ENCODE assay signal across 16 mouse cellular contexts in genomic region chr10:42072131-42072530, GRCm38 (mm10). TPM values are rescaled to one million over a fixed set of nuclear protein-coding genes. Genes with fewer than 3 reads are reported as not detected.
DNase-seq lines count a peak whose midpoint lies in the region; ATAC-seq and TF ChIP-seq lines count a peak whose summit lies in the region.
"Had no signal": no experiment of that assay in that cellular context is flagged by ENCODE, and none has a peak within 500 bp of the region (broad histone marks: within the 10 kb centered on the region; RNA-seq: fewer than 3 reads in every experiment).

No protein-coding gene starts in this region.

- H3K36me3 ChIP-seq in forebrain, embryonic 10.5 days (replicated peaks) = no peaks in the 10 kb centered on the region
- H3K36me3 ChIP-seq in forebrain, embryonic 15.5 days = no peaks in the 10 kb centered on the region
- H3K36me3 ChIP-seq in hindbrain, embryonic 11.5 days (ENCODE audit: control insufficient read depth, insufficient read depth, low read length) = no peaks in the 10 kb centered on the region
- no peaks in the 10 kb centered on the region for H3K36me3 ChIP-seq in hindbrain, embryonic 12.5 days
- H3K36me3 ChIP-seq in lung, postnatal 0 days (ENCODE audit: insufficient read depth, low read length) = no peaks in the 10 kb centered on the region
- no peaks in the 10 kb centered on the region for H3K36me3 ChIP-seq in embryonic facial prominence, embryonic 10.5 days (replicated peaks)
- H3K36me3 ChIP-seq: limb, embryonic 15.5 days; liver, embryonic 15.5 days; stomach, embryonic 15.5 days had no signal

- DNase-seq in forebrain, embryonic 10.5 days (ENCODE audit: extremely low spot score, low spot score) = no peak
- DNase-seq in hindbrain, embryonic 11.5 days (ENCODE audit: low spot score) = peak; percentile 31
- no peak for DNase-seq in lung, postnatal 0 days (ENCODE audit: low spot score)
- DNase-seq in lung, adult 18-20 months = no peak
- no peak for DNase-seq in embryonic facial prominence, embryonic 10.5 days (ENCODE audit: low spot score)
- DNase-seq in left cerebral cortex, postnatal 10 days (ENCODE audit: extremely low spot score in 1 of 2, low spot score in 2 of 2) = no peak
- DNase-seq: cerebellum, adult 8-10 months; heart, postnatal 4 days; layer of hippocampus, postnatal 36 days; thymus, postnatal 14 days had no signal

- TF ChIP-seq EP300 in lung, postnatal 0 days (IDR thresholded peaks at IDR 0.05) = no peak

- H3K27ac ChIP-seq in forebrain, embryonic 10.5 days = peak overlapping the region; percentile 82
- H3K27ac ChIP-seq in forebrain, embryonic 15.5 days (replicated peaks) = no peak overlapping the region
- no peak overlapping the region for H3K27ac ChIP-seq in hindbrain, embryonic 11.5 days (ENCODE audit: low read depth, low read length)
- no peak overlapping the region for H3K27ac ChIP-seq in hindbrain, embryonic 12.5 days
- peak overlapping the region; percentile 47 for H3K27ac ChIP-seq in lung, postnatal 0 days (ENCODE audit: low read length)
- H3K27ac ChIP-seq in embryonic facial prominence, embryonic 10.5 days (replicated peaks) = peak overlapping the region; percentile 63
- H3K27ac ChIP-seq: limb, embryonic 15.5 days; liver, embryonic 15.5 days; stomach, embryonic 15.5 days had no signal

- WGBS in forebrain, embryonic 10.5 days = 29% methylated on average over 3 of the region's 3 CpGs
- 37% methylated on average over 3 of the region's 3 CpGs for WGBS in forebrain, embryonic 15.5 days
- 43% methylated on average over 3 of the region's 3 CpGs for WGBS in hindbrain, embryonic 11.5 days
- WGBS in hindbrain, embryonic 12.5 days = 35% methylated on average over 3 of the region's 3 CpGs
- WGBS in lung, postnatal 0 days = 35% methylated on average over 3 of the region's 3 CpGs
- 34% methylated on average over 3 of the region's 3 CpGs for WGBS in embryonic facial prominence, embryonic 10.5 days

- TF ChIP-seq CTCF in lung, postnatal 0 days (IDR thresholded peaks at IDR 0.05) = no peak

- ATAC-seq in forebrain, embryonic 15.5 days (replicated peaks) = no peak
- ATAC-seq in hindbrain, embryonic 11.5 days (ENCODE audit: low FRiP score) = no peak; the same call in 1 of the 2 replicates
- ATAC-seq in hindbrain, embryonic 12.5 days (ENCODE audit: low FRiP score) = no peak
- ATAC-seq in lung, postnatal 0 days = no peak; the same call in none of the 2 replicates

- H3K4me2 ChIP-seq in forebrain, embryonic 15.5 days (replicated peaks) = no peak overlapping the region
- no peak overlapping the region for H3K4me2 ChIP-seq in hindbrain, embryonic 11.5 days (replicated peaks; ENCODE audit: low read depth, low read length)
- H3K4me2 ChIP-seq in hindbrain, embryonic 12.5 days (replicated peaks) = no peak overlapping the region
- no peak overlapping the region for H3K4me2 ChIP-seq in lung, postnatal 0 days (replicated peaks; ENCODE audit: low read depth, low read length)
- H3K4me2 ChIP-seq: limb, embryonic 15.5 days had no signal

- no peak overlapping the region for H3K9ac ChIP-seq in forebrain, embryonic 15.5 days (replicated peaks)
- no peak overlapping the region for H3K9ac ChIP-seq in hindbrain, embryonic 11.5 days (ENCODE audit: low read depth, low read length)
- no peak overlapping the region for H3K9ac ChIP-seq in hindbrain, embryonic 12.5 days
- no peak overlapping the region for H3K9ac ChIP-seq in lung, postnatal 0 days (replicated peaks; ENCODE audit: low read depth)
- H3K9ac ChIP-seq: forebrain, postnatal 0 days; limb, embryonic 15.5 days; liver, embryonic 15.5 days; stomach, embryonic 15.5 days had no signal

- intact Hi-C loops in left cerebral cortex, postnatal 10 days (cut with DNase I) = no loop called here

- peaks cover 32% of the 10 kb centered on the region for H3K4me1 ChIP-seq in forebrain, embryonic 10.5 days
- peaks cover 16% of the 10 kb centered on the region for H3K4me1 ChIP-seq in forebrain, embryonic 15.5 days
- peaks cover 9% of the 10 kb centered on the region; the same call in 1 of the 2 replicates for H3K4me1 ChIP-seq in hindbrain, embryonic 11.5 days (replicated peaks; ENCODE audit: control insufficient read depth, insufficient read depth, low read length)
- H3K4me1 ChIP-seq in hindbrain, embryonic 12.5 days = peaks cover 22% of the 10 kb centered on the region
- H3K4me1 ChIP-seq in lung, postnatal 0 days (ENCODE audit: insufficient read depth, low read depth, low read length) = peaks cover 3% of the 10 kb centered on the region; the same call in 1 of the 2 replicates
- peaks cover 32% of the 10 kb centered on the region for H3K4me1 ChIP-seq in embryonic facial prominence, embryonic 10.5 days

- peaks cover 20% of the 10 kb centered on the region for H3K27me3 ChIP-seq in forebrain, embryonic 10.5 days (ENCODE audit: poor library complexity, severe bottlenecking)
- H3K27me3 ChIP-seq in forebrain, embryonic 15.5 days = no peaks in the 10 kb centered on the region
- no peaks in the 10 kb centered on the region for H3K27me3 ChIP-seq in hindbrain, embryonic 11.5 days (ENCODE audit: control insufficient read depth, insufficient read depth, low read length)
- no peaks in the 10 kb centered on the region for H3K27me3 ChIP-seq in hindbrain, embryonic 12.5 days
- H3K27me3 ChIP-seq in lung, postnatal 0 days (replicated peaks; ENCODE audit: insufficient read depth, low read length) = no peaks in the 10 kb centered on the region
- H3K27me3 ChIP-seq in embryonic facial prominence, embryonic 10.5 days (replicated peaks; ENCODE audit: low read depth, poor library complexity, severe bottlenecking) = peaks cover 16% of the 10 kb centered on the region
- H3K27me3 ChIP-seq: limb, embryonic 15.5 days; liver, embryonic 15.5 days; stomach, embryonic 15.5 days had no signal

- no peaks in the 10 kb centered on the region for H3K9me3 ChIP-seq in forebrain, embryonic 10.5 days
- no peaks in the 10 kb centered on the region for H3K9me3 ChIP-seq in forebrain, embryonic 15.5 days
- H3K9me3 ChIP-seq in hindbrain, embryonic 11.5 days (ENCODE audit: control insufficient read depth, low read length) = no peaks in the 10 kb centered on the region
- no peaks in the 10 kb centered on the region for H3K9me3 ChIP-seq in hindbrain, embryonic 12.5 days (replicated peaks)
- no peaks in the 10 kb centered on the region for H3K9me3 ChIP-seq in lung, postnatal 0 days (ENCODE audit: low read length)
- no peaks in the 10 kb centered on the region for H3K9me3 ChIP-seq in embryonic facial prominence, embryonic 10.5 days
- H3K9me3 ChIP-seq: limb, embryonic 15.5 days; liver, embryonic 15.5 days; stomach, embryonic 15.5 days had no signal

- no peak overlapping the region for H3K4me3 ChIP-seq in forebrain, embryonic 10.5 days
- no peak overlapping the region for H3K4me3 ChIP-seq in forebrain, embryonic 15.5 days
- H3K4me3 ChIP-seq in hindbrain, embryonic 11.5 days (ENCODE audit: low read depth, low read length) = no peak overlapping the region
- no peak overlapping the region for H3K4me3 ChIP-seq in hindbrain, embryonic 12.5 days
- no peak overlapping the region for H3K4me3 ChIP-seq in lung, postnatal 0 days (ENCODE audit: low read depth, low read length)
- H3K4me3 ChIP-seq in embryonic facial prominence, embryonic 10.5 days = no peak overlapping the region
- H3K4me3 ChIP-seq: limb, embryonic 15.5 days; liver, embryonic 15.5 days; stomach, embryonic 15.5 days had no signal

RNA-seq across cellular contexts. Expression of gene Armc2, which starts 53.9 kb away (rescaled TPM):
- polyA plus RNA-seq in forebrain, embryonic 10.5 days (2016; fragmentation: Nextera tagmentation; extraction: Ambion mirVana) = 2.9 and 3.0 TPM in 2 replicates
- 9.0 and 11.0 TPM in 2 replicates for polyA plus RNA-seq in forebrain, embryonic 15.5 days (2015; fragmentation: Nextera tagmentation; extraction: Ambion mirVana)
- 3.0 and 3.2 TPM in 2 replicates for polyA plus RNA-seq in hindbrain, embryonic 11.5 days (2014; fragmentation: Nextera tagmentation; extraction: Ambion mirVana)
- 4.7 and 4.8 TPM in 2 replicates for polyA plus RNA-seq in hindbrain, embryonic 12.5 days (2016; fragmentation: Nextera tagmentation; extraction: Ambion mirVana)
- polyA plus RNA-seq in lung, postnatal 0 days (2015; fragmentation: Nextera tagmentation; extraction: Ambion mirVana) = 1.1 and 1.4 TPM in 2 replicates
- 1.8 and 2.0 TPM in 2 replicates for polyA plus RNA-seq in embryonic facial prominence, embryonic 10.5 days (2016; fragmentation: Nextera tagmentation; extraction: Ambion mirVana)
- 10 to 100 TPM; 15.2 to 15.8 TPM for total RNA-seq in left cerebral cortex, postnatal 10 days (2021)

Comparison
In these comparisons a context has a peak if more than half of its experiments do, and no peak if none do; other contexts are left out.
1. H3K27ac ChIP-seq: peak in forebrain, embryonic 10.5 days (single experiment), lung, postnatal 0 days (single experiment) and embryonic facial prominence, embryonic 10.5 days (single experiment); none in forebrain, embryonic 15.5 days (single experiment), hindbrain, embryonic 11.5 days (single experiment) and hindbrain, embryonic 12.5 days (single experiment).